Mouse (Mus musculus): ENCODE results near the gene Ovca2. TPM values are rescaled to one million over a fixed set of nuclear protein-coding genes. Genes with fewer than 3 reads are reported as not detected.
"Not testable (repeated sequence)": the region's sequence is repeated elsewhere in the genome, so short reads cannot be mapped to it uniquely, and the experiment has no call there.

The Ovca2 gene
- polyA plus RNA-seq, 1 experiment from 2014 or later = 18.2 TPM

GRCm38 (mm10) chr11:75174574-75174973 lies 4.1 kb downstream of the Ovca2 start:
- H3K4me2 ChIP-seq; H3K27ac ChIP-seq; H3K9me3 ChIP-seq; H3K9ac ChIP-seq; H3K4me3 ChIP-seq; ATAC-seq (ENCODE audit: low FRiP score): not testable (repeated sequence)
- WGBS = 65% methylated on average over 6 of the region's 6 CpGs
- Histone ChIP-seq H3K27me3 (peaks cover 40% of the 10 kb centered on the region), H3K4me1 (replicated peaks) (peaks cover 57% of the 10 kb centered on the region), H3K36me3 (peaks cover 15% of the 10 kb centered on the region)

DNA sequence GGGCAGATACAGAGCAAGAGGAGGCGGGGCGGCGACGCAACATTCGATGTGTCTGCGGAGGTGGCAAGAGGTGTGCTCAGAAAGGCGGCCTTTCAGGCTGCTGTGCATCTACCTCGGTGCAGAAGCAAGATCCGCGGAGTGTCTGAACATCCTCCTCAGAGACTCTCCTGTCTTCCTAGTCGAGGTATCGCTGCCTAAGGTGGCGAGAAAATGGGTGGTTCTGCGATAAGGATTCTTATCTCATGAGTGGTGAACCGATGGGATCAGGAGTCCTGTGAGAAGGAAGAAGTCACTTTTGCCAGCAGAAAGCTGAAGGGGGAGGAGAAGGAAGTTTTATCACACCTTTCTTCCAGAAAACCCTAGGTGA lies 4.9 kb downstream of the Ovca2 start:
- ATAC-seq (ENCODE audit: low FRiP score) = no peak
- Histone ChIP-seq H3K36me3 (peaks cover 15% of the 10 kb centered on the region), H3K9ac (peak overlapping the region; percentile 72), H3K4me3 (peak overlapping the region; percentile 63), H3K4me1 (replicated peaks) (peaks cover 58% of the 10 kb centered on the region), H3K27me3 (peaks cover 48% of the 10 kb centered on the region), H3K9me3 (no peaks in the 10 kb centered on the region), H3K27ac (peak overlapping the region; percentile 89), H3K4me2 (peak overlapping the region; percentile 84)
- WGBS = 4% methylated on average over 15 of the region's 15 CpGs

GRCm38 (mm10) chr11:75173095-75173798 lies 5.4 kb downstream of the Ovca2 start:
- Histone ChIP-seq H3K36me3 (peaks cover 15% of the 10 kb centered on the region), H3K27ac (peak overlapping the region; percentile 89), H3K4me2 (peak overlapping the region; percentile 84), H3K4me3 (peak overlapping the region; percentile 63), H3K9ac (peak overlapping the region; percentile 72), H3K27me3 (peaks cover 54% of the 10 kb centered on the region), H3K4me1 (replicated peaks) (peaks cover 63% of the 10 kb centered on the region), H3K9me3 (no peaks in the 10 kb centered on the region)
- under 1% methylated on average over 71 of the region's 71 CpGs for WGBS
- peak; percentile 58 for ATAC-seq (ENCODE audit: low FRiP score)

- Histone ChIP-seq H3K4me1 (replicated peaks) (peaks cover 63% of the 10 kb centered on the region), H3K9me3 (no peaks in the 10 kb centered on the region)
- peak; percentile 3; the same call in 1 of the 2 replicates for ATAC-seq (ENCODE audit: low FRiP score)
Measured at GRCm38 (mm10) chr11:75172151-75173094, 6.2 kb downstream of the Ovca2 start.

GRCm38 (mm10) chr11:75171186-75171865 lies 7.3 kb downstream of the Ovca2 start:
- Histone ChIP-seq H3K27ac (no peak overlapping the region), H3K36me3 (peaks cover 1% of the 10 kb centered on the region), H3K9me3 (no peaks in the 10 kb centered on the region), H3K9ac (no peak overlapping the region), H3K27me3 (peaks cover 70% of the 10 kb centered on the region), H3K4me1 (replicated peaks) (peaks cover 73% of the 10 kb centered on the region), H3K4me3 (peak overlapping the region; percentile 63; the same call in 1 of the 2 replicates), H3K4me2 (peak overlapping the region; percentile 84)
- no peak for ATAC-seq (ENCODE audit: low FRiP score)
- WGBS = 6% methylated on average over 17 of the region's 17 CpGs

More at GRCm38 (mm10) chr11:75172151-75173094, 6.2 kb downstream of the Ovca2 start:
- H3K4me2 ChIP-seq = peak overlapping the region; percentile 84
- H3K4me3 ChIP-seq = peak overlapping the region; percentile 63
- peak overlapping the region; percentile 72 for H3K9ac ChIP-seq
- H3K36me3 ChIP-seq = peaks cover 12% of the 10 kb centered on the region
- 1% methylated on average over 72 of the region's 75 CpGs for WGBS
- peak overlapping the region; percentile 89 for H3K27ac ChIP-seq
- H3K27me3 ChIP-seq = peaks cover 62% of the 10 kb centered on the region

- Histone ChIP-seq H3K4me1 (replicated peaks) (peaks cover 84% of the 10 kb centered on the region), H3K9me3 (no peaks in the 10 kb centered on the region), H3K4me3 (peak overlapping the region; percentile 48), H3K4me2 (peak overlapping the region; percentile 83), H3K27ac (peak overlapping the region; percentile 63; the same call in 1 of the 2 replicates), H3K27me3 (peaks cover 71% of the 10 kb centered on the region), H3K9ac (peak overlapping the region; percentile 44), H3K36me3 (no peaks in the 10 kb centered on the region)
- ATAC-seq (ENCODE audit: low FRiP score) = peak; percentile 66
- WGBS = under 1% methylated on average over 38 of the region's 38 CpGs
Measured at GRCm38 (mm10) chr11:75170136-75170751, 8.4 kb downstream of the Ovca2 start.

GRCm38 (mm10) chr11:75169405-75170080 lies 9.1 kb downstream of the Ovca2 start, which contains the start of gene Hic1:
Gene Hic1 (minus strand): TSS chr11:75169519.
- Histone ChIP-seq H3K4me1 (replicated peaks) (peaks cover 86% of the 10 kb centered on the region), H3K27me3 (peaks cover 76% of the 10 kb centered on the region)
- ATAC-seq (ENCODE audit: low FRiP score) = no peak

GRCm38 (mm10) chr11:75168590-75169361 lies 9.9 kb downstream of the Ovca2 start:
- Histone ChIP-seq H3K36me3 (peaks cover 3% of the 10 kb centered on the region; the same call in 1 of the 2 replicates), H3K27me3 (peaks cover 83% of the 10 kb centered on the region), H3K4me3 (peak overlapping the region; percentile 48), H3K9me3 (no peaks in the 10 kb centered on the region), H3K9ac (peak overlapping the region; percentile 69), H3K27ac (0 out of 2 replicates have a peak overlapping the region, but pooled peaks have one; percentile 12), H3K4me2 (peak overlapping the region; percentile 83), H3K4me1 (replicated peaks) (peaks cover 80% of the 10 kb centered on the region)
- under 1% methylated on average over 79 of the region's 83 CpGs for WGBS
- 0 out of 2 replicates have a peak, but pooled peaks have one; percentile 10 for ATAC-seq (ENCODE audit: low FRiP score)

More at GRCm38 (mm10) chr11:75169405-75170080, 9.1 kb downstream of the Ovca2 start, which contains the start of gene Hic1:
- Histone ChIP-seq H3K4me2 (peak within 1 kb of the TSS; percentile 83), H3K4me3 (peak within 1 kb of the TSS; percentile 48), H3K27ac (peak within 1 kb of the TSS; percentile 63; the same call in 1 of the 2 replicates), H3K9ac (peak within 1 kb of the TSS; percentile 69), H3K36me3 (no peaks in the 10 kb centered on the region), H3K9me3 (no peaks in the 10 kb centered on the region)
- WGBS = 4% methylated on average over 23 of the region's 23 CpGs

DNA sequence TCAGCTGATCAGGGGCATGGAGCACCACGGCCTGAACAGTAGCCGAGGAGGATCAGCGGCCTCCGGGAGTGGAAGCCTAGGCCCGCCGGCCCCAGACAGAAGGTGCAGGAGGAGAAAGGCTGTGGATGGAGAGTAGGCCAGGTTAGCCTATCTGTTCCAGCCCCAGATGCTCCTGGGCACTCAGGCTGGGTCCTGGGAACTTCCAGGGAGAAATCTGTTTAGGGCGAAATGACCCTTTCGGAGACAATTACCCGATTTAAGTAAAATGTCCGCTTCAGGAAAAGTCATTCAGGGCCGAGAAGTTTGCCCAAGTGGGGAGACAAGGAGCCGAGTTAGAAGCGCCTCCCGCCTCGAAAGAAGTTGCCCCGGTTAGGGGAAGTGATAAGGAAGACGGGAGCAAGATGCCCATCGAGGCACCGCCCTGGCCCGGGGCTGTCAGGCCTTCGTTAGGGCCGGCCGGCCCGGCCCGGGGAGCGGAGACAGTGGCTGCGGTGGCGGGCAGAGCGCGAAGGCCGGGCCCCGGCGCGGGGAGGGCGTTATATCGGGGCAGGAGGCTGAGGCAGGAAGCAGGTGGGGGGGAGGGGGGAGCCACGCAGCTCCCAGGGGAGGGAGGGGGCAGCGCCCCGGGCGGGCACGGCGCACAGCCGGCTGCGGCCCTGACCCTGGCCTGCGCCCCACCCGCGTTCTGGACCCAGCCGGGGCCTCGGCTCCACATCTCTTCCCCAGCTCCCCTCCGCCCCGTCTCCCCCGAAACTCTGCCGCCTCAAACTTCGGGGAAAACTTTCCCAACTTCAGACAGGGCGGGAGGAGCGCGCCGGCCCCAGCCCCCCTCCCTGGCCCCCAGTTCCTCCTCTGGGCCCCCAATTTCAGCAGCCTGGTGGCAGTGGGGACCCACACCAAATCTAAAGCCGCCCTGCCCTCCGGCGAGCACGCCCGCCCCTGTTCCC lies 10.7 kb downstream of the Ovca2 start:
- Histone ChIP-seq H3K4me1 (replicated peaks) (peaks cover 76% of the 10 kb centered on the region), H3K4me2 (peak overlapping the region; percentile 83), H3K9me3 (no peaks in the 10 kb centered on the region), H3K36me3 (peaks cover 12% of the 10 kb centered on the region), H3K27me3 (peaks cover 91% of the 10 kb centered on the region), H3K27ac (0 out of 2 replicates have a peak overlapping the region, but pooled peaks have one; percentile 13), H3K4me3 (peak overlapping the region; percentile 48), H3K9ac (peak overlapping the region; percentile 69)
- 3% methylated on average over 49 of the region's 63 CpGs for WGBS
- ATAC-seq (ENCODE audit: low FRiP score) = no peak

Data from hindbrain, embryonic 13.5 days (tissue).